Mouse (Mus musculus): ENCODE data around the gene Wdr1. TPM values are rescaled to one million over a fixed set of nuclear protein-coding genes. Genes with fewer than 3 reads are reported as not detected.

Gene Wdr1
- polyA plus RNA-seq, 1 experiment from 2014 or later, result 188 TPM

GRCm38 (mm10) chr5:38544423-38545415 is 18.3 kb downstream of the Wdr1 start:
- Histone ChIP-seq H3K4me2 (no peak overlapping the region), H3K9me3 (no peaks in the 10 kb centered on the region), H3K4me3 (replicated peaks) (no peak overlapping the region), H3K9ac (replicated peaks) (no peak overlapping the region), H3K36me3 (peaks cover 100% of the 10 kb centered on the region), H3K4me1 (replicated peaks) (no peaks in the 10 kb centered on the region), H3K27me3 (no peaks in the 10 kb centered on the region), H3K27ac (no peak overlapping the region)
- WGBS, result 39% methylated on average over 5 of the region's 5 CpGs
- ATAC-seq (ENCODE audit: insufficient number of reproducible peaks, insufficient read depth, low FRiP score, low TSS enrichment, low read depth), result no peak

- 81% methylated on average over 4 of the region's 4 CpGs for WGBS
- no peak overlapping the region for H3K27ac ChIP-seq
- ATAC-seq (ENCODE audit: insufficient number of reproducible peaks, insufficient read depth, low FRiP score, low TSS enrichment, low read depth), result no peak
- peaks cover 100% of the 10 kb centered on the region for H3K36me3 ChIP-seq
- H3K4me2 ChIP-seq, result no peak overlapping the region
- no peaks in the 10 kb centered on the region for H3K4me1 ChIP-seq (replicated peaks)
- H3K9me3 ChIP-seq, result no peaks in the 10 kb centered on the region
- no peak overlapping the region for H3K9ac ChIP-seq (replicated peaks)
- H3K27me3 ChIP-seq, result no peaks in the 10 kb centered on the region
- no peak overlapping the region for H3K4me3 ChIP-seq (replicated peaks)
These were observed 19.4 kb downstream of the Wdr1 start for GRCm38 (mm10) chr5:38543496-38544217.

- no peak for ATAC-seq (ENCODE audit: insufficient number of reproducible peaks, insufficient read depth, low FRiP score, low TSS enrichment, low read depth)
- H3K4me1 ChIP-seq (replicated peaks), result no peaks in the 10 kb centered on the region
- no peaks in the 10 kb centered on the region for H3K9me3 ChIP-seq
- no peak overlapping the region for H3K4me2 ChIP-seq
- 96% methylated on average over 3 of the region's 3 CpGs for WGBS
- H3K27ac ChIP-seq, result no peak overlapping the region
- H3K36me3 ChIP-seq, result peaks cover 100% of the 10 kb centered on the region
- no peak overlapping the region for H3K4me3 ChIP-seq (replicated peaks)
- H3K9ac ChIP-seq (replicated peaks), result no peak overlapping the region
- H3K27me3 ChIP-seq, result no peaks in the 10 kb centered on the region
These were observed 21.3 kb downstream of the Wdr1 start for GRCm38 (mm10) chr5:38541728-38542127.

DNA sequence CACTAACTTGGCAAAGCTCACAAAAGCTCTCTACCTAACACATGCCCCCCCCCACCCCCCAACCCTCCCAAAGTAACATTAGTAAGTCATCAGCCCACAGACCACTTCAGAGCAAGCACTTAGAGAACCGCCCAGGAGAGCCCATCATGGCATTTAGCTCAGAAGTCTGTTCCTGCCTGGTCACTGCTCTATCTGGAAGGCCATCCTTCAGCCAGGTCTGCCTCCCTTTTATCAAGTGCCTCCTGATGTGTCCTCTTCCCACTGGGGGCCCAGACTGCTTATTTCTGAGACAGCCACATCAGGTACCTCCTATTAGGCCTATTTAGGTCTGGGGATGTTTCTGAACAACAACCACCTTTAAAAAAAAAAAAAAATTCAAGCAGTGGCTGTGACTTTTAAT is 22.1 kb downstream of the Wdr1 start:
- no peaks in the 10 kb centered on the region for H3K9me3 ChIP-seq
- H3K4me2 ChIP-seq, result no peak overlapping the region
- peaks cover 100% of the 10 kb centered on the region for H3K36me3 ChIP-seq
- no peaks in the 10 kb centered on the region for H3K27me3 ChIP-seq
- H3K9ac ChIP-seq (replicated peaks), result no peak overlapping the region
- no peak overlapping the region for H3K4me3 ChIP-seq (replicated peaks)
- H3K27ac ChIP-seq, result no peak overlapping the region
- ATAC-seq (ENCODE audit: insufficient number of reproducible peaks, insufficient read depth, low FRiP score, low TSS enrichment, low read depth), result no peak
- 84% methylated on average over 1 of the region's 1 CpGs for WGBS
- H3K4me1 ChIP-seq (replicated peaks), result no peaks in the 10 kb centered on the region

GRCm38 (mm10) chr5:38538508-38538907 is 24.5 kb downstream of the Wdr1 start:
- Histone ChIP-seq H3K36me3 (peaks cover 100% of the 10 kb centered on the region), H3K4me2 (no peak overlapping the region), H3K9me3 (no peaks in the 10 kb centered on the region), H3K27me3 (no peaks in the 10 kb centered on the region), H3K27ac (no peak overlapping the region; the same call in 1 of the 2 replicates), H3K9ac (replicated peaks) (no peak overlapping the region), H3K4me3 (replicated peaks) (no peak overlapping the region), H3K4me1 (replicated peaks) (no peaks in the 10 kb centered on the region)
- no peak for ATAC-seq (ENCODE audit: insufficient number of reproducible peaks, insufficient read depth, low FRiP score, low TSS enrichment, low read depth)
- 93% methylated on average over 8 of the region's 8 CpGs for WGBS

- Histone ChIP-seq H3K4me1 (replicated peaks) (no peaks in the 10 kb centered on the region), H3K36me3 (peaks cover 99% of the 10 kb centered on the region), H3K4me2 (no peak overlapping the region), H3K4me3 (replicated peaks) (no peak overlapping the region), H3K9ac (replicated peaks) (no peak overlapping the region), H3K27me3 (no peaks in the 10 kb centered on the region), H3K9me3 (no peaks in the 10 kb centered on the region), H3K27ac (no peak overlapping the region)
- WGBS, result 93% methylated on average over 4 of the region's 4 CpGs
- ATAC-seq (ENCODE audit: insufficient number of reproducible peaks, insufficient read depth, low FRiP score, low TSS enrichment, low read depth), result no peak
These were observed 25.2 kb downstream of the Wdr1 start for GRCm38 (mm10) chr5:38537845-38538244.

GRCm38 (mm10) chr5:38536822-38537221 is 26.2 kb downstream of the Wdr1 start:
- no peak overlapping the region for H3K9ac ChIP-seq (replicated peaks)
- no peaks in the 10 kb centered on the region for H3K4me1 ChIP-seq (replicated peaks)
- no peak for ATAC-seq (ENCODE audit: insufficient number of reproducible peaks, insufficient read depth, low FRiP score, low TSS enrichment, low read depth)
- peaks cover 99% of the 10 kb centered on the region for H3K36me3 ChIP-seq
- H3K27me3 ChIP-seq, result no peaks in the 10 kb centered on the region
- no peak overlapping the region for H3K4me2 ChIP-seq
- 84% methylated on average over 3 of the region's 3 CpGs for WGBS
- no peak overlapping the region for H3K4me3 ChIP-seq (replicated peaks)
- no peaks in the 10 kb centered on the region for H3K9me3 ChIP-seq
- H3K27ac ChIP-seq, result no peak overlapping the region

GRCm38 (mm10) chr5:38532084-38532483 is 30.9 kb downstream of the Wdr1 start:
- H3K4me1 ChIP-seq (replicated peaks), result no peaks in the 10 kb centered on the region
- H3K4me3 ChIP-seq (replicated peaks), result no peak overlapping the region
- H3K9me3 ChIP-seq, result no peaks in the 10 kb centered on the region
- H3K9ac ChIP-seq (replicated peaks), result no peak overlapping the region
- ATAC-seq (ENCODE audit: insufficient number of reproducible peaks, insufficient read depth, low FRiP score, low TSS enrichment, low read depth), result no peak
- H3K27ac ChIP-seq, result no peak overlapping the region
- WGBS, result 90% methylated on average over 4 of the region's 4 CpGs
- H3K27me3 ChIP-seq, result no peaks in the 10 kb centered on the region
- peaks cover 99% of the 10 kb centered on the region for H3K36me3 ChIP-seq
- no peak overlapping the region for H3K4me2 ChIP-seq

DNA sequence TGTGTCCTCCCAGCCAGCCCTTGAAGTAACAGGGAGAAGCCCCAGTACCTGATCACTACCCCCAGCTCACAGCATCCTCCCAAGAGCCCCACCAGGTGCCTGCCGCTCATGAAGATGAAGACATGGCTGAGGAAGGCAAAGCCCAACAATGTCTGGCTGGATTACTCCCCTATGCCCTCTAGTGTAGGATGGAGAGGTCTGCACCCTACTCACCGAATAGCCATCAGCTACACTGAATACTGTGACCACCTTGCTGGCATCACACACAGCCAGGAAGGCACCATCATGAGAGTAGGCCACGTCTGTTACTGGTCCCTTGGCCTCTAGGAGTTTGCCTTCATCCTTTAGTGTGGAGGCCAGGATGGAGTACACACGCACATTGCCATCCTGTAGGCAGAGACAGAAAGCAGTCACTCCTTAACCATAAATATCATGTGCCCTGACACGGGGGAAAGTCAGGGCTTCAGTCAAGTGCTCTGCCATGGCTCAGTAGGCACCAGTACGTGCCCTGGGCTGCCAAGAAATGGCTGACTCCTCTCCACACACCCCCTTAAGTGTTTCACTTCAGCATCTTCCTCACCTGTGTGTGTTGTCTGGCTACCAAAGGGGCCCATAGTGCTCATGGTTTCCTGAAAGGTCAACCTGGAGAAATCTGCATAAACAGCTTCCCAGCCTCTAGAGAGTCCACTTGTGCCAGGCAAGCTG is 33.1 kb downstream of the Wdr1 start:
- no peaks in the 10 kb centered on the region for H3K4me1 ChIP-seq (replicated peaks)
- H3K4me3 ChIP-seq (replicated peaks), result no peak overlapping the region
- no peaks in the 10 kb centered on the region for H3K27me3 ChIP-seq
- no peaks in the 10 kb centered on the region for H3K9me3 ChIP-seq
- WGBS, result 77% methylated on average over 6 of the region's 6 CpGs
- H3K9ac ChIP-seq (replicated peaks), result no peak overlapping the region
- H3K4me2 ChIP-seq, result no peak overlapping the region
- ATAC-seq (ENCODE audit: insufficient number of reproducible peaks, insufficient read depth, low FRiP score, low TSS enrichment, low read depth), result no peak
- no peak overlapping the region for H3K27ac ChIP-seq
- peaks cover 96% of the 10 kb centered on the region for H3K36me3 ChIP-seq

GRCm38 (mm10) chr5:38522977-38523376 is 40.0 kb downstream of the Wdr1 start:
- WGBS, result 92% methylated on average over 5 of the region's 5 CpGs

DNA sequence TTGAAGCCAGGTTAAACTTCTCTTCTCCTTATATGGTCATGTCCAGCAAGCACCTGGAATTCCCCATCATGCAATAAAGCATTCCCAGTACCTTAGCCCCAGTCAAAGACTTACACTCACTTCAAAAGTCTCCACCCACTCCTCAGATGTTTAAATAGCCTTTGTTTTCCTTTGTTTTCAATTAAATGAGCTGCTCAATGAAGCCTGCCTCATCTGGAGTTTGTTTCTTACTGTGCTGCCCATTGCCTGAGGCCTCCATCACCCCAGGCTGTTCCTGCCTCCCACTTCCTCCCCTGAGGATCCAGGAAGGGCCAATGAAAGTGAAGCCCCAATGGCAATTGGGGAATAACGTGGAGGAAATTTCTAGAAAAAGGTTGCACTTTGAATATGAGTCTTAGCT is 42.2 kb downstream of the Wdr1 start:
- Histone ChIP-seq H3K4me3 (replicated peaks) (no peak overlapping the region), H3K36me3 (peaks cover 12% of the 10 kb centered on the region), H3K9ac (replicated peaks) (no peak overlapping the region), H3K9me3 (no peaks in the 10 kb centered on the region), H3K27ac (no peak overlapping the region), H3K27me3 (no peaks in the 10 kb centered on the region), H3K4me1 (replicated peaks) (no peaks in the 10 kb centered on the region), H3K4me2 (no peak overlapping the region)
- no peak for ATAC-seq (ENCODE audit: insufficient number of reproducible peaks, insufficient read depth, low FRiP score, low TSS enrichment, low read depth)
- WGBS, result 36% methylated on average over 1 of the region's 1 CpGs

More at GRCm38 (mm10) chr5:38522977-38523376, 40.0 kb downstream of the Wdr1 start:
- no peaks in the 10 kb centered on the region for H3K27me3 ChIP-seq
- no peaks in the 10 kb centered on the region for H3K9me3 ChIP-seq
- H3K36me3 ChIP-seq, result peaks cover 33% of the 10 kb centered on the region
- ATAC-seq (ENCODE audit: insufficient number of reproducible peaks, insufficient read depth, low FRiP score, low TSS enrichment, low read depth), result no peak
- H3K4me1 ChIP-seq (replicated peaks), result no peaks in the 10 kb centered on the region
- H3K9ac ChIP-seq (replicated peaks), result no peak overlapping the region
- no peak overlapping the region for H3K4me3 ChIP-seq (replicated peaks)
- H3K4me2 ChIP-seq, result no peak overlapping the region
- H3K27ac ChIP-seq, result no peak overlapping the region

Measured in limb, embryonic 12.5 days (tissue).